Mouse (Mus musculus) bone marrow, adult 2 months (tissue): ENCODE results near the gene Fntb. TPM values are rescaled to one million over a fixed set of nuclear protein-coding genes. Genes with fewer than 3 reads are reported as not detected.
A peak's percentile ranks its signal among the peaks of the same experiment; 100 is the strongest.

Experiments used
- H3K27ac ChIP-seq: fragments of 200-500 bp; 2 replicates; pipeline ENCODE4 v1.5.1; 2012; ENCODE audit warnings: low read depth, mild to moderate bottlenecking, control low read depth, inconsistent platforms, low read length; ENCODE audit not compliant: control insufficient read depth, poor library complexity, insufficient read depth
- H3K4me1 ChIP-seq: fragments of 200-500 bp; 2 replicates; pipeline ENCODE4 v1.6.1; 2011; ENCODE audit warnings: low read length; ENCODE audit not compliant: control insufficient read depth, insufficient read depth
- H3K4me3 ChIP-seq: fragments of 200-500 bp; replicated peaks from 2 replicates; pipeline ENCODE3; 2011; ENCODE audit warnings: mild to moderate bottlenecking, low read depth, low read length, control low read depth; ENCODE audit not compliant: control insufficient read depth
- CTCF ChIP-seq: fragments of 200-500 bp; IDR thresholded peaks from 2 replicates; pipeline ENCODE4 v1.5.1; 2011; ENCODE audit warnings: low read length, control low read depth; ENCODE audit not compliant: control insufficient read depth, insufficient read depth
- POLR2A ChIP-seq: fragments of 200-500 bp; IDR thresholded peaks from 2 replicates; pipeline ENCODE4 v1.6.1; 2011; ENCODE audit warnings: low read depth, mild to moderate bottlenecking, control low read depth, low read length, borderline replicate concordance; ENCODE audit not compliant: control insufficient read depth
- WGBS: fragments of 180-500 bp; shearing (Covaris S2); methylation state at CpG from one replicate; pipeline ENCODE4 v1.1.7; 2018; 5-methylcytosine and 5-hydroxymethylcytosine counted together
- polyA plus RNA-seq: library from polyadenylated mRNA; stranded (reverse); fragments of >200 nt; gene quantifications from 2 replicates; pipeline ENCODE4 v1.2.4, GENCODE M21; 2011; ENCODE audit warnings: low replicate concordance; ENCODE audit not compliant: missing spikeins, insufficient read depth, insufficient read length

Fntb gene
- polyA plus RNA-seq, 1 experiment, result 15.7 TPM

DNA sequence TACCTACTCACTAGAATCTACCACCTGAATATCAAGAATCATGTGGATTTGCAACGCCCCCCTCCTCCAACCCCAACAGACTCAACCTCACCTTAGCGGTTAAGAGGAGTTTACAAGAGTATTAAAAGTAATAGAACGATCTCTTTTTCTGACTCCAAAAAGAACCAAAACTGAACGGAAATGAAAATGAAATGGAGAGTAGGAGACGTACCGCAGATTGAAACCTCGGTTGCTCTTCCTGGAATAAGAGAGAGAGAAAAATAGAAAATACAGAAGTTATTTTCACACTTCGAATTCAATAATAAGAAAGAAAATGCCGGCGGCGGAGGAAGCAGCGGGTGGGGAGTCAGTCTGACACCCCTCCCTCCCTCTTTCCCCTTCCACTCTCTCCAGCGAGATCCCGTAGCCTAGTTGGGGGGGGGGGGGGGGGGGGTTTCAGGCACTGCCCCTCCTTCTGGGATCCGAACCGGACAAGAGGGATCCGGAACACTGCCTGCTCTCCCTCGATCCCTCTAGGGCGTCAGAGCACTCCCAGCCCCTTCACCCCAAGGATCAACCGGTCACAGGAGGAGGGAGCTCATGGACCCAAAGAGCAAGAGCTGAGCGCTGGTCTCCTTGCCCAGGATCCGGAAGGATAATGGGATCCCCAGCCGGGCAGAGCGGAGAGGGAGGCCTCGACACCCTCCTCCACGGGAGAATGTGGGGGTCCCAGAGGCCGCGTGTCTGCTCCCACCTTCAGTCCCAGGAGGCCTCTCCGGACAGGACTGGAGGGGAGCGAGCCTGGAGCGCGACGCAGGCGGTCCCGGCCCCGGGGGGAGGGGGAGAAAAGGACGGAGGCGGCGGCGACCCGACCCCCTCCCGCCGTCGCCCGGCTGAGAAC, 195.9 kb downstream of the Fntb start:
- no peaks in the 10 kb centered on the region; the same call in 1 of the 2 replicates for H3K4me1 ChIP-seq
- TF ChIP-seq CTCF (no peak), POLR2A (no peak)
- WGBS, result under 1% methylated on average over 44 of the region's 45 CpGs
- H3K4me3 ChIP-seq, result peak overlapping the region; percentile 97
- peak overlapping the region; percentile 91 for H3K27ac ChIP-seq

DNA sequence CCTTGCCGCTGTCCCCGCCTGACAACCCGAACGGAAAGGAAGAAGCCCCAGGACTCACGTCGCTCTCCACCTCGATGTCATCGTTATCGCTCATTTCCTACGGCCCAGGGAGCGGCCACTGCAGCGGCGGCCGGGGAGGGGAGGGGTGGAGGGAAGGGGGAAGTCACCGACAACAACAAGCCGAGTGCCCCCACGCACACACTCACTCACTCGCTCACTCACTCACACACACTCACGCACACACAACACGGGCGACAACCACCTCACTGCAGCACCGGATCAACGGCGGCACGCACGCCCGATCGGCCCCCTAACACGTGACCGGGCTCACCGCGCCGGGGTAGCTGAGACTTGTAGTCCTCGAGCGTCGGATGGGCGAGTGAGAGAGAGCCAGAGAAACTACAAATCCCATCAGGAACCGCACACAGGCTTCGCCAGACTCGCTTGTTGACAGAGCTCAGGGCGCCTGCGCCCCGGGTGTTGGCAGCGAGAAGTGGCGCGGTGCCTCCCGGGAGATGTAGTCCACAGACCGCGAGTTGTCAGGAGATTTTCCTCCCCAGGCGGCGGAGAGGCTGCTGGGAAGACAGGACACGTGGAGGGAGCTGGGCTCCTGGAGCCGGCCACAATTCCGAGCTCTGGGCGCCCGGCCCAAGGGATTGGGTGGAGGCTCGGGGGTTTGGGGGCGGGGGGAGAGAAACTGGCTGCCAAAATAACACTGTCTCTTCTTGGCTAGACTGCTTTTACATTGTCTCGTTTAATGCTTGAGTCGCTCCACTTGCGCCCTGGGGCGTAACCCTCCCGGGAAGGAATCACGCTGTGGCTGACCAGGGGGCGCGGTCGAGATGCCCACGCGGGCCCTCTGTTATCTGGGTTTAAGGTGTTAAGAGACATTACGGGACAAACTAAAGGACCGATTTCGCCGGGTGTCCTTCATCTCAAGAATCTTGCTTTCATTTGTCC, 196.8 kb downstream of the Fntb start, which contains the start of gene Max:
TSS of gene Max (minus strand) at position 270 of the 960 bp plus-strand sequence.
- H3K4me3 ChIP-seq, result peak within 1 kb of the TSS; percentile 97

DNA sequence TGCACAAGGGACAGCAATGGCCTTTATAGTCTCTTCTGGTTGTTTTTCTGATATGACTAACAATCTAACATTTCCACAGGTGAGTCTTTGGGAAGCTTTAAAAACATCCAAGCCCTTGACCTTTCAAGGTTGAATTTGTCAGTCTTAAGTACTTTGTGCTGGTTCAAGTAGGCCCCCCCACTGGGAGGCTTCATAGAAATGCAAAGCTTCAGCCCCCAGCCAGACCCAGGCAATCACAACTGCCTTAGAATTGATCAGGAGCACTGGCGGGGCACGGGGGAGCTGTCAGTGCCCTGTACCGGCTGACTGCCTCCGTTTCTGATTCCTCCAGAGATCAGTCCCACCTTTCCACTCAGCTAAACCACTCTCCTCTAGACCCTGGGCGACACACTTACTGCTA, 199.7 kb downstream of the Fntb start:
- WGBS, result 79% methylated on average over 5 of the region's 5 CpGs
- H3K4me3 ChIP-seq, result no peak overlapping the region
- TF ChIP-seq POLR2A (no peak), CTCF (no peak)
- no peaks in the 10 kb centered on the region; the same call in 1 of the 2 replicates for H3K4me1 ChIP-seq
- H3K27ac ChIP-seq, result no peak overlapping the region

More for the DNA sequence above, 196.8 kb downstream of the Fntb start, which contains the start of gene Max:
- peak; percentile 78; the same call in 1 of the 2 replicates for TF ChIP-seq POLR2A
- TF ChIP-seq CTCF, result no peak
- no peaks in the 10 kb centered on the region; the same call in 1 of the 2 replicates for H3K4me1 ChIP-seq
- peak within 1 kb of the TSS; percentile 91 for H3K27ac ChIP-seq
- WGBS, result under 1% methylated on average over 73 of the region's 73 CpGs

- Histone ChIP-seq H3K4me1 (no peaks in the 10 kb centered on the region), H3K4me3 (no peak overlapping the region), H3K27ac (no peak overlapping the region)
- no peak for TF ChIP-seq POLR2A
- TF ChIP-seq CTCF, result no peak
- 34% methylated on average over 3 of the region's 4 CpGs for WGBS
Measured at GRCm38 (mm10) chr12:76965876-76966275, 200.5 kb downstream of the Fntb start.

Other genes with a start within 250 kb of the Fntb start
- 9.6 and 24.0 TPM in 2 replicates for gene Plekhg3, start 234.7 kb upstream of the Fntb start, polyA plus RNA-seq
- gene Sptb, start 55.0 kb upstream of the Fntb start, polyA plus RNA-seq, result 89.3 and 102 TPM in 2 replicates
- gene Churc1, start 51 bp upstream of the Fntb start, polyA plus RNA-seq, result 24.8 and 32.2 TPM in 2 replicates
- 1.6 TPM in 1 of 2 replicates, not detected in the other for gene Gpx2, start 30.0 kb downstream of the Fntb start, polyA plus RNA-seq
- 2.4 TPM in 1 of 2 replicates, not detected in the other for gene Rab15, start 57.3 kb downstream of the Fntb start, polyA plus RNA-seq
- 102 and 151 TPM in 2 replicates for gene Max, start 196.6 kb downstream of the Fntb start, polyA plus RNA-seq